In the genomic region with DNA sequence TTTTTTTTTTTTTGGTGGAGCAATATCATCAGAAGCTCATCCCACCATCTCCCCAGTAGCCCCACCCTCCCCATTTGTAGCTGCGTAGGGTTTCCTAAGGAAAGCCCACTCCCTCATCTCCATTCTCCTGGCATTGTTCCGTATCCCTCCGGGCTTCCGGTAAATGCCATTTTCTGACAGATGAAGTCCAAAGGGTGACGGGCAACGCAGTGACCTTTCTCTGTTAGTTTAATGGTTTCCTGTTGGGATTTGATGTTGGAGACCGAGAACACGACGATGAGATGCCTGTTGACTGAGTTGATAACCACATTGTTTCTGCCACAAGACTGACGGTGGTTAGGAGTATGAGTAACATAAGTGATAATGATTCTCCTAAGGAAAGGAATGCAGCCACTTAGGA, we compare ENCODE assay signal across 20 mouse cellular contexts.
"Had no signal": no experiment of that assay in that cellular context is flagged by ENCODE, and none has a peak within 500 bp of the region (broad histone marks: within the 10 kb centered on the region; RNA-seq: fewer than 3 reads in every experiment).

No protein-coding gene starts in this region.

- H3K4me3 ChIP-seq: intestine, embryonic 15.5 days; kidney, embryonic 15.5 days; left cerebral cortex, adult 2 months; limb, embryonic 12.5 days; limb, embryonic 15.5 days; midbrain, embryonic 12.5 days; midbrain, embryonic 15.5 days; neural tube, embryonic 13.5 days; stomach, embryonic 15.5 days had no signal

- H3K36me3 ChIP-seq: intestine, embryonic 15.5 days; kidney, embryonic 15.5 days; limb, embryonic 12.5 days; limb, embryonic 15.5 days; midbrain, embryonic 12.5 days; midbrain, embryonic 15.5 days; neural tube, embryonic 13.5 days; stomach, embryonic 15.5 days had no signal

- DNase-seq: kidney, adult 11 months; kidney, adult 8-10 months; kidney, postnatal 10 days; kidney, postnatal 36 days; layer of hippocampus, postnatal 36 days; left cerebral cortex, postnatal 4 days; liver, postnatal 0 days; retina, postnatal 1 day; right cerebral cortex, postnatal 25 days; spleen, adult 18-20 months; thymus, postnatal 25 days had no signal

- H3K27me3 ChIP-seq: intestine, embryonic 15.5 days; kidney, embryonic 15.5 days; limb, embryonic 15.5 days; midbrain, embryonic 12.5 days; midbrain, embryonic 15.5 days; neural tube, embryonic 13.5 days; stomach, embryonic 15.5 days had no signal
